ENCODE assay signal across 20 mouse cellular contexts in genomic region chrX:113687163-113687562, GRCm38 (mm10).
DNase-seq lines count a peak whose midpoint lies in the region; ATAC-seq lines count a peak whose summit lies in the region.
"Had no signal": no experiment of that assay in that cellular context is flagged by ENCODE, and none has a peak within 500 bp of the region (broad histone marks: within the 10 kb centered on the region; RNA-seq: fewer than 3 reads in every experiment).

No protein-coding gene starts in this region.

- 0 out of 2 replicates have a peak, but pooled peaks have one; percentile 36 for ATAC-seq in forebrain, embryonic 16.5 days
- ATAC-seq in forebrain, embryonic 13.5 days, result no peak; the same call in 1 of the 2 replicates
- peak; percentile 52; the same call in 1 of the 2 replicates for ATAC-seq in midbrain, embryonic 12.5 days (ENCODE audit: low FRiP score, low read depth)
- ATAC-seq in midbrain, embryonic 14.5 days (ENCODE audit: low FRiP score, low TSS enrichment), result no peak
- ATAC-seq in erythroblast, adult 5-6 weeks (replicated peaks; ENCODE audit: low FRiP score, poor library complexity, severe bottlenecking), result no peak
- ATAC-seq: CD4-positive, CD25-positive, alpha-beta regulatory T cell, adult 4 months; forebrain, postnatal 0 days; intestine, embryonic 15.5 days had no signal

- H3K9ac ChIP-seq in forebrain, embryonic 16.5 days (replicated peaks; ENCODE audit: low read depth, low read length), result no peak overlapping the region
- H3K9ac ChIP-seq in forebrain, embryonic 13.5 days, result no peak overlapping the region
- no peak overlapping the region for H3K9ac ChIP-seq in midbrain, embryonic 12.5 days (replicated peaks)
- no peak overlapping the region for H3K9ac ChIP-seq in midbrain, embryonic 14.5 days (replicated peaks; ENCODE audit: low read length)
- H3K9ac ChIP-seq: forebrain, postnatal 0 days; hindbrain, embryonic 15.5 days; intestine, embryonic 15.5 days had no signal

- H3K27ac ChIP-seq in forebrain, embryonic 16.5 days (ENCODE audit: low read length), result no peak overlapping the region
- H3K27ac ChIP-seq in forebrain, embryonic 13.5 days, result no peak overlapping the region
- H3K27ac ChIP-seq in midbrain, embryonic 12.5 days (replicated peaks), result no peak overlapping the region
- H3K27ac ChIP-seq in midbrain, embryonic 14.5 days (replicated peaks; ENCODE audit: low read depth, low read length), result no peak overlapping the region
- H3K27ac ChIP-seq: gastrocnemius, adult 2 months; hindbrain, embryonic 15.5 days; intestine, embryonic 15.5 days had no signal

- no peak for DNase-seq in midbrain, embryonic 14.5 days
- peak; percentile 7 for DNase-seq in retina, embryonic 14.5 days (ENCODE audit: low spot score)
- DNase-seq: adrenal gland, adult 2 months; adrenal gland, postnatal 14 days; cerebellum, adult 11-12 months; cerebellum, adult 8-10 months; cerebellum, postnatal 14 days; forebrain, postnatal 0 days; gastrocnemius, adult 2 months; gastrocnemius, postnatal 14 days; heart, adult 11 months; kidney, adult 11 months had no signal

- H3K4me2 ChIP-seq in forebrain, embryonic 16.5 days (ENCODE audit: low read length), result no peak overlapping the region
- no peak overlapping the region for H3K4me2 ChIP-seq in forebrain, embryonic 13.5 days
- no peak overlapping the region for H3K4me2 ChIP-seq in midbrain, embryonic 12.5 days (replicated peaks)
- no peak overlapping the region for H3K4me2 ChIP-seq in midbrain, embryonic 14.5 days (ENCODE audit: low read length)
- H3K4me2 ChIP-seq: heart, embryonic 11.5 days; hindbrain, embryonic 15.5 days; intestine, embryonic 15.5 days had no signal

- H3K9me3 ChIP-seq in forebrain, embryonic 16.5 days (ENCODE audit: control insufficient read depth, low read length), result no peaks in the 10 kb centered on the region
- no peaks in the 10 kb centered on the region for H3K9me3 ChIP-seq in forebrain, embryonic 13.5 days (replicated peaks)
- no peaks in the 10 kb centered on the region for H3K9me3 ChIP-seq in midbrain, embryonic 12.5 days
- no peaks in the 10 kb centered on the region for H3K9me3 ChIP-seq in midbrain, embryonic 14.5 days (ENCODE audit: control insufficient read depth, low read length)
- H3K9me3 ChIP-seq: hindbrain, embryonic 15.5 days; intestine, embryonic 15.5 days had no signal

- H3K36me3 ChIP-seq in forebrain, embryonic 16.5 days (ENCODE audit: control insufficient read depth, insufficient read depth), result no peaks in the 10 kb centered on the region
- no peaks in the 10 kb centered on the region for H3K36me3 ChIP-seq in forebrain, embryonic 13.5 days (ENCODE audit: poor library complexity, severe bottlenecking)
- H3K36me3 ChIP-seq in midbrain, embryonic 12.5 days, result no peaks in the 10 kb centered on the region
- H3K36me3 ChIP-seq in midbrain, embryonic 14.5 days (ENCODE audit: control insufficient read depth, insufficient read depth, low read length), result no peaks in the 10 kb centered on the region
- H3K36me3 ChIP-seq: hindbrain, embryonic 15.5 days; intestine, embryonic 15.5 days had no signal

- no peaks in the 10 kb centered on the region for H3K4me1 ChIP-seq in forebrain, embryonic 16.5 days (replicated peaks; ENCODE audit: control insufficient read depth, insufficient read depth, low read length)
- no peaks in the 10 kb centered on the region for H3K4me1 ChIP-seq in forebrain, embryonic 13.5 days
- H3K4me1 ChIP-seq in midbrain, embryonic 12.5 days, result no peaks in the 10 kb centered on the region
- no peaks in the 10 kb centered on the region for H3K4me1 ChIP-seq in midbrain, embryonic 14.5 days (ENCODE audit: control insufficient read depth, insufficient read depth, low read length)
- H3K4me1 ChIP-seq: hindbrain, embryonic 15.5 days; intestine, embryonic 15.5 days had no signal

- no peak overlapping the region for H3K4me3 ChIP-seq in forebrain, embryonic 16.5 days (replicated peaks; ENCODE audit: low read length)
- no peak overlapping the region for H3K4me3 ChIP-seq in forebrain, embryonic 13.5 days
- no peak overlapping the region for H3K4me3 ChIP-seq in midbrain, embryonic 12.5 days
- H3K4me3 ChIP-seq in midbrain, embryonic 14.5 days (replicated peaks; ENCODE audit: low read depth, low read length), result no peak overlapping the region
- H3K4me3 ChIP-seq: gastrocnemius, adult 2 months; hindbrain, embryonic 15.5 days; intestine, embryonic 15.5 days had no signal

- no peaks in the 10 kb centered on the region for H3K27me3 ChIP-seq in forebrain, embryonic 16.5 days (replicated peaks; ENCODE audit: control insufficient read depth, insufficient read depth, low read length)
- no peaks in the 10 kb centered on the region for H3K27me3 ChIP-seq in forebrain, embryonic 13.5 days
- H3K27me3 ChIP-seq in midbrain, embryonic 12.5 days, result no peaks in the 10 kb centered on the region
- H3K27me3 ChIP-seq in midbrain, embryonic 14.5 days (ENCODE audit: control insufficient read depth, insufficient read depth, low read length), result no peaks in the 10 kb centered on the region
- H3K27me3 ChIP-seq: hindbrain, embryonic 15.5 days; intestine, embryonic 15.5 days had no signal

- WGBS in forebrain, embryonic 16.5 days, result 23% methylated on average over 2 of the region's 2 CpGs
- 26% methylated on average over 2 of the region's 2 CpGs for WGBS in forebrain, embryonic 13.5 days
- WGBS in midbrain, embryonic 12.5 days, result 60% methylated on average over 2 of the region's 2 CpGs
- 53% methylated on average over 2 of the region's 2 CpGs for WGBS in midbrain, embryonic 14.5 days

Comparison
In these comparisons a context has a peak if more than half of its experiments do, and no peak if none do; other contexts are left out.
1. ATAC-seq: peak in forebrain, embryonic 16.5 days (single experiment) and midbrain, embryonic 12.5 days (single experiment); none in forebrain, embryonic 13.5 days (single experiment), midbrain, embryonic 14.5 days (single experiment) and erythroblast, adult 5-6 weeks (single experiment).